Mouse (Mus musculus): ENCODE measurements around the gene Arhgap30.

Arhgap30 gene

GRCm38 (mm10) chr1:171388376-171389102 lies at the start of gene Arhgap30:
Gene Arhgap30 (plus strand): TSS chr1:171388954.
- DNase-seq (ENCODE audit: low read depth), result no peak

DNA sequence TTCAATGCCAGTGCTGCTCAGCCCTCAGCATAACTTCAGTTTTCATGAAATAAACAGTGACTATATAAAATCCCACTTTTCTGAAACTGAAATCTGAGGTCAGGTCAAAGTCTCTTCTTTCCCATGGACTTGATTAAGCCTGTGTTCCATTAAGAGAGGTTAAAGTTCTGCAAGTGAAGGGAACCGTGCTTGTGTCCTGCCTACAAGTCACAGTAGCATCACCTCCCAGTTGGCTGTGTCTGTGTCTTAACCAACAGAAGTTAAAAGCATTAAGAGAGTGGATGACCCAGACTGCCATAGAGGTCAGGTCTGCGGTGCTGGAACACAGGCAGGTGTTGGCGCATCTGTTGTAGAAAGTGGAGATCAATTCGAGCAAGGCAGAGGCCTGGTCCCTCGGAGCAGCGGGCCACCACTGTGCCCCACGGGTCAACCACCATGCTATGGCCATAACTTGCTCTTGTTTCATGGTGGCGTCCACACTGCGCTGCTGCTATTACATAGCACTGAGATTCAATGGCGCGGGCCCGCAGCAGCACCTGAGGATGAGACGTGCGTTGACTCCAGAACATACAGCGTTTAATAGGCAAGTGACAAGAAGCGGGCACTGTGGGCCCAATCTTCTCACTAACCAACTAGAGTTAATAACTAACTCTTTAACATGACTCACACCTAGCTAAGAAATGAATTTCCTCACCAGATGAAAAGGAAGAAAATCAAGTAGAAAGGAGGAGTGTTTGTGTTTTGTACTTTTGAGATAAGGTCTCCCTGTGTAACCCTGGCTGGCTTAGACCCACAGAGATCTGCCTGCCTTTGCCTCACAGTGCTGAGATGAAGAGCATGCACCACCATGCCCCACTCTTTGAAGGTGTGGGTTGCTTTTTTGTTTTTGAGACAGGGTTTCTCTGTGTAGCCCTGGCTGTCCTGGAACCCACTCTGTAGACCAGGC lies 46.2 kb upstream of the Arhgap30 start:
- DNase-seq (ENCODE audit: low read depth), result no peak

GRCm38 (mm10) chr1:171343922-171344677 lies 44.7 kb upstream of the Arhgap30 start:
- DNase-seq (ENCODE audit: low read depth), result no peak

DNA sequence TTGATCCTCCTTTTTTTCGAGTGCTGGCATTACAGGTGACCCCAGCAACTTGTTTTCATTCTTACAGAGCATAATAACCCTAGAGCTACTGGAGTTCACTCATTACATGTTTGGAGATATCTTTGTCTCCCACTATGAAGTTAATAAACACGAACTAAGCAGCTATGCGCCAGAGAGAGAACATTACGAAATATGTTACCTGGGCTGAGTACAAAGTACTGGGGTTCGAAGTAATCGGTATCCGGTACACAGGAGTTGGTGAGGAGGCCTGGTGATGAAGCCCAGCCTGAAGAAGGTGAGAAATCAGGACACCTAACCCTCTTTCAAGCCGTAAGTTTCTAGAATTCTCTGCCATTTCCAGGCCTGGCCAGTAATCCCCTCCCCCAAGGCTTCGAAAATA lies 44.0 kb upstream of the Arhgap30 start:
- no peak for DNase-seq (ENCODE audit: low read depth)

DNA sequence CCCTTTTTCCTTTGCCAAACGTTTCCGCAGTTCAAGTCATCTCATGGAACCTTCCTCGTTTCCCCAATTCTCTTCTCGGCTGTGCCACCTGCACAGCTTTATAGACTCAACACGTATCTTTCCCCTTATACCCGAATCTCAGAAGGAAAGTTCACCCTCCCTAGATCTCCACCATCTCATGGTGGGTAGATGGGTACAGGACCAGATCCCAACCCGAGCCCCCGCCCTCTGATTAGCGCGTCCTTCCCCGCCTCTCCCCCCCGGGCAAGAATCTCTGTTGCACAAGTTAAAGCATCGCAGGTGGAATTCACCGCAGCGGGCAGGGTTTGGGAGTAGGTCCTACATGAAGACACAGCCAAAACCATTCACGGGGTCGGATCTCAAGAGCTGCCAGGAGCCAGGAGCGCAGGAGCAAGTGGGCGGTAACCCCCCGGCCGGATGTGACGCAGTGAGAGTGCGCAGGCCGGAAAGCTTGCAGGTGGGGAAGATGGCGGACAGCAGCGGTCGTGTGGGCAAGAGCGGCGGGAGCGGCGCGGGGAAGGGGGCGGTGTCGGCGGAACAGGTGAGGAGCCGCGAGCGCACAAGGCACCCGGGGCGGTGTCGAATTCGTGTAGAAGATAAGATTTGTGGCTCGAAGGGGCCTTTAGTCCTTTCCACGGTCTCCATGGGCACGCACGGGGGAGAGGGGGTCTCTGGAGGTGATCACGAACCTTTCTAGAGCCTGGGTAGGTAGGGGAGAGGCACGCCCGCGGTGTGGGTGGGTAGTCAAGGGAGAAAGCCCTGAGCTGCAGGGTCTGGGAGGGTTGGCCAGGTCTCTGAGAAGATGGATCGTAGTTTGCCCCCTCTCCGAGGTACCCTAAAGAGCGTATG lies 43.3 kb upstream of the Arhgap30 start, which contains the start of the genes Nit1 and Pfdn2:
TSS of gene Nit1 (minus strand) at position 422 of the 870 bp plus-strand sequence.
TSS of gene Pfdn2 (plus strand) at position 446 of the 870 bp plus-strand sequence.
- DNase-seq (ENCODE audit: low read depth), result peak; percentile 87

GRCm38 (mm10) chr1:171346095-171346450 lies 42.7 kb upstream of the Arhgap30 start:
- no peak for DNase-seq (ENCODE audit: low read depth)

GRCm38 (mm10) chr1:171348665-171349064 lies 40.1 kb upstream of the Arhgap30 start:
- DNase-seq (ENCODE audit: low read depth), result no peak

- no peak for DNase-seq (ENCODE audit: low read depth)
Observed at GRCm38 (mm10) chr1:171349210-171349609, 39.5 kb upstream of the Arhgap30 start.

GRCm38 (mm10) chr1:171355812-171356340 lies 32.9 kb upstream of the Arhgap30 start:
- DNase-seq (ENCODE audit: low read depth), result no peak

GRCm38 (mm10) chr1:171356814-171357213 lies 31.9 kb upstream of the Arhgap30 start:
- no peak for DNase-seq (ENCODE audit: low read depth)

GRCm38 (mm10) chr1:171358421-171358820 lies 30.3 kb upstream of the Arhgap30 start:
- no peak for DNase-seq (ENCODE audit: low read depth)

DNA sequence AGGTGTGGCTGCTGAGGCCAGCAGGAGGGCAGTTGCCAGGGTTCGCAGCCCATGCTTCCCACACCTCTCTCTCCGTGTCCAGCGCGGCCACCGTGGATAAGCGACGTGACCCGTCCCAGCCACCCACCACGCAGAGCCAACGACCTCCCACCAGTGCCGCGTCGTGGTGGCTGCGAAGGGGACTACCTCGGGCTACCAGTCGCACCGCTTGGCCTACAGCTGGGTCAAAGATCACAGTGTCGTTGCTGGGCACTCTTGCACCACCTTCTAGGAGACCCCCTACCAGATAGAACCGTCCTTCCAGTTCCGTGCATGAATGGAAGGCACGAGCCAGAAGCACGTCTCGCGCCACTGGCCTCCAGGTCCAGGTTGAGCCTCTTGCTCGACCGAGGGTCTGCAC lies 28.5 kb upstream of the Arhgap30 start:
- no peak for DNase-seq (ENCODE audit: low read depth)

DNA sequence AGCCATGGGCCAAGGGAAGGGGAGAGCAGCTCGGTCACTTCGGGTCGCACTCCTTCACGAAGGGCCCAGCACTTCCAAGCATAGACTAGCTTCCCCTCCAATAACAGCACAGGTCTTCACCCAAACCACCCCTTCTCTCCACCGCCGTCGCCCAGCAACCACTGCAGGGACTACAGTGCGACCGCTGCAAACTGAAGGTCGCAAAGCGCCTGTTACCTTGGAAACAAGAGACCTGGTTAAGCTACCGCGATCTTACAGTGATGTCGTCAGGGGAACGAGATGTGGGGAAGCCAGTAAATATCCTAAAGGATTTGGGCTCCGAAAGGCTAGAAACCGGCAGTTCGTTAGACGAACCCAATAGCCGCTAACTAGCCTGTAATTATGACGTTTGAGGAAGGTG lies 28.1 kb upstream of the Arhgap30 start, which contains the start of gene Klhdc9:
TSS of gene Klhdc9 (minus strand) at position 143 of the 400 bp plus-strand sequence.
- DNase-seq (ENCODE audit: low read depth), result peak; percentile 88

GRCm38 (mm10) chr1:171361106-171362103 lies 27.3 kb upstream of the Arhgap30 start:
- DNase-seq (ENCODE audit: low read depth), result peak; percentile 87

GRCm38 (mm10) chr1:171365934-171366333 lies 22.8 kb upstream of the Arhgap30 start:
- no peak for DNase-seq (ENCODE audit: low read depth)

- no peak for DNase-seq (ENCODE audit: low read depth)
Observed at GRCm38 (mm10) chr1:171369845-171370556, 18.8 kb upstream of the Arhgap30 start, which contains the start of gene Nectin4. Gene Nectin4 (plus strand): TSS chr1:171370099.

DNA sequence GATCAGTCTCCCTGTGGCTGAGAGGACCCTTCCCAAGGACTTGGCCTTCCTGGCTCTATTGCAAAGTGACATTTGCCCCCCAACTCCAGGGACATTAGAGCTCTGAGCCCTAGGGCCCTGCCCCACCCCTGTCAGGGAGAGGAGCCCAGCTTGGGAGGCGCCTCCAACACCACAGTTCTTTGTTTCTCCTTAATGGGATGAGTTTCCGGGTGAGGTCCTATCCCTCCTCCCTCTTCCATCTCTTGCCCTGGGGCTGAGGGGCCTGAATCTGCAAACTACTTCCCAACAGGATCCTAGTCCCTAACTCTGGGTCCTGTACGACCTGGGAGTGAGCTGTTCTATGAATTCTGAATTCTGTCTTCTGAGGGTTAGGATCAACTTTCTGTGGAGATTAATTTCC lies 15.9 kb upstream of the Arhgap30 start:
- no peak for DNase-seq (ENCODE audit: low read depth)

DNA sequence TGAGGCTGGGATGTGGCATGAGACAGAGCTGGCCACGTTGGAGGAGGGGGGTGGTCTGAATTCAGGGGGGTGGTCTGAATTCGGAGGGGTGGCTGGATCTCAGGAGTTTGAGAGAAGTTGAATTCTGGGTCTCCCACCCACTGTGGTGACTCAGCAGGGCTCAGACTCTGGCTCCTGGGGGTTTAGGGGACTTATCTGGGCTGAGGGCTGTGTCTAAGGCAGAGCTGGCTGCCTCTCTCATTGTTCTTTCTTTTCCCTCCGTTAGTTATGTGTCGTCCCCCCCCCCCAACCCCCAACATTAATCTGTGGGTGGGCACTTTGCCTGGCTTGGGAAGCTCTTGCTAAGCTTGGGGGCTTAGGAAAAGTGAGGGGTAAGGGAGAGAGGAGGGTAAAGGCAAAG lies 14.8 kb upstream of the Arhgap30 start:
- no peak for DNase-seq (ENCODE audit: low read depth)

DNA sequence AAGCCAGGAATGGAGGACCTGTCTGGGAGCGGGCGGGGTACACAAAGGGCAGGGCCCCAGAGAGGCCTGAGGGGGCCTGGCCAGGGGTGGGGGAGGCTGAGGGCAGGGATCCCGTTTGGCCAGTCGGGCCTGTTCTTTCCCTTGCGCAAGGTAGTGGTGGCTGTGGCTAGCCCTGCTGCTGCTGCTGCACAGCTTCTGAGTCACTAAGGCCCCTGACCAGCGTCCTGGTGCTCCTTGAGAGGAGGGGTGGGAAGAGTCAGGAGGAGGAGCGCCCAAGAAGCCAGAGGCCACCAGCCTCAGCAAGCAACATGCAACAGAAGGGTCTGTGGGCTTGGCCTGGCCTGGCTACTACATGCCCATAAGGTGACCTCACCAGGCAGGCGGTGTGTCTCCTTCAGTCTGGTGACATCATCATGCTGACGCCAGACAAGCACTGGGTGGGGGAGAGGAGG lies 13.1 kb upstream of the Arhgap30 start:
- DNase-seq (ENCODE audit: low read depth), result no peak

All from c-Kit-positive CD71-positive TER-119-negative erythroid progenitor cells, embryonic 14.5 days (primary cell).